Mouse (Mus musculus): ENCODE measurements around the gene Unk.

The Unk gene

DNA sequence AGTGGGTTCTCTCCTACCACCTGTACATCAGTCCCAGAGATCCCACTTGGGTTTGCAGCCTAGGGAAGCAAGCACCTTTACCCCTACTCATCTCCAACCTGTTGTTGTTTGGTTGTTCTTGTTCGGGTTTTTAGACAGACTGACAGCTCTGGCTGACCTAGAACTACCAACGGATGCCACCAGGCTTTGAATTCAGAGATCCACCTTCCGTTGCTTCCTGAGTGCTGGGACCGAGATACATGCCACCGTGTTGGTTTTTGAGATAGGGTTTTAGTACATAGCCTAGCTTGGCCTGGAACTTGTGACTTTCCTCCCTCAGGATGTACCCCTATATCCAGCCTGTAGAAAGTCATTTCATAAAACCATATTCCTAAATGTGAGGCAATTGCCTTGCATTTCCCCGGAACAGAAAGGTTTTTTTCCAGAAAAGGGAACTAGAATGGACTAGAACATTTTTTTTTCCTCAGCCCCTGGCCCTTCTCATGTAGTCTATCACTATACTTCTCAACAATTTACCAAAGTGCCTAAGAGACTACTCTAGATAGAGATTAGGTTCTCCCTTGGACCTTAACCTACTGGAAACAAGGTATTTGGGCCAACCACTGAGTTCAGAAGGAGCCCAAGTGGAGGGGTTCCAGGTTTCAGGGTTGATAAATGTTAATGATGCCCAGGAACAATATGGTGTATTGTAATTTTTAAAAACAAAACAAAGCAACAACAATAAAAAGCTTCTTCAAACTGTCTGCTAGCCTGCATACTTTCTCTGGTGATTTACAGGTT is 846 bp upstream of the Unk start:
- DNase-seq (ENCODE audit: low read depth, low spot score), result no peak

- no peak for DNase-seq (ENCODE audit: low read depth, low spot score)
These were observed 1.1 kb downstream of the Unk start for GRCm38 (mm10) chr11:116030898-116031845.

DNA sequence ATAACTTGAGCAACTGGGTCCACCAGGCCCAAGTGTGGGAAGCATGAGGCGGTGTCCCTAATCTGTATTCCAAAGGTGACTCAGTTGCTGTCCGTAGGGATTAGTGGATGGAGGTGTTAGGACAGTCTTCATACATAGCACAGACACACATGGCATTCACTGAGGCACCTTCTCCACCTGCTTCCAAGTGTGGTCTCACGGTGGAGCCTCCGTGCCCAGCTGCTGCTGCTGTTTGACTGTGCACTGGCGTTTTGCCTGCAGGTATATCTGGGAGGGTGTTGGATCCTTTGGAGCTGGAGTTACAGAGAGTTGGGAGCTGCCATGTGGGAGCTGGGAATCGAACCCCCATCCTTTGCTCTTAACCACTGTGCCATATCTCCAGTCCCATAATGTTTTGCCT is 4.5 kb downstream of the Unk start:
- no peak for DNase-seq (ENCODE audit: low read depth, low spot score)

- DNase-seq (ENCODE audit: low read depth, low spot score), result no peak
These were observed 6.5 kb downstream of the Unk start for GRCm38 (mm10) chr11:116036671-116037070.

GRCm38 (mm10) chr11:116037826-116038225 is 7.7 kb downstream of the Unk start:
- no peak for DNase-seq (ENCODE audit: low read depth, low spot score)

- no peak for DNase-seq (ENCODE audit: low read depth, low spot score)
These were observed 10.5 kb downstream of the Unk start for GRCm38 (mm10) chr11:116040593-116040992.

GRCm38 (mm10) chr11:116041833-116042232 is 11.7 kb downstream of the Unk start:
- no peak for DNase-seq (ENCODE audit: low read depth, low spot score)

- DNase-seq (ENCODE audit: low read depth, low spot score), result no peak
These were observed 12.4 kb downstream of the Unk start for GRCm38 (mm10) chr11:116042372-116043138.

- DNase-seq (ENCODE audit: low read depth, low spot score), result no peak
These were observed 13.2 kb downstream of the Unk start for GRCm38 (mm10) chr11:116043286-116043685.

DNA sequence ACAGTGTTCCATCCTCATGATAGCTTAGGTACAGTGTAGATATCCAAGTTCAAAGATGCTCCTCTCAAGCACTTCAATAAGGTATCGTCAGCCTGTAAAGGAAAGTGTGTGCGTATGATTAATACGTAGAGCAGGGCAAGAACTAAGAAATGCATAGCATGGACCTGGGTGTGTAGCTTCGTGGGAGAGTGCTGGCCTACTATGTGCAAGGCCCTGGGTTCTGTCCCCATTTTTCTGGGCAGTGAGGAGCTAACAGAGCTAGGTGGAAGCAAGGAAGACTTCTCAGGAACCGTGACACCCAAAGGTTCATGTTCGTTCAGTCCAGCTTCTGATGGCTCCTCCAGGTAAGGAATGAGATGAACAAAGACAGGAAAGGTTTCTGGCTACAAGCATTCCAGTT is 15.1 kb downstream of the Unk start:
- DNase-seq (ENCODE audit: low read depth, low spot score), result no peak

DNA sequence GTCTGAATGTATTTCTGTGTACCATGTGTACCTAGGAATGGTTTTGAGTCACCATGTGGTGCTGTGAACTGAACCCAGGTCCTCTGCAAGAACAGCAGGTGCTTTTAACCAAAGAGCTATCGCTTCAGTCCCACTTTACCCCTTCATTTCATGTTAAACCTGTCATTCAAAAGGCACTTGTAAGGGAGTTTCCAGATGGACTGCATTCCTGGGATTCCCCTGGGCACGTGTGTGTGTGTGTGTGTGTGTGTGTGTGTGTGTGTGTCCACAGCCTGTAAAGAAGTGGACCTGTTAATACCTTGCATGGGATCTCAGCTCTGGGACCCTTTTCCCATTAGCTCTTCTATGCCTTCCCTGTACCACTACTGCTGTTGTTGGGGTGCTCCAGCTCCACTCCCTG is 19.5 kb downstream of the Unk start:
- DNase-seq (ENCODE audit: low read depth, low spot score), result no peak

DNA sequence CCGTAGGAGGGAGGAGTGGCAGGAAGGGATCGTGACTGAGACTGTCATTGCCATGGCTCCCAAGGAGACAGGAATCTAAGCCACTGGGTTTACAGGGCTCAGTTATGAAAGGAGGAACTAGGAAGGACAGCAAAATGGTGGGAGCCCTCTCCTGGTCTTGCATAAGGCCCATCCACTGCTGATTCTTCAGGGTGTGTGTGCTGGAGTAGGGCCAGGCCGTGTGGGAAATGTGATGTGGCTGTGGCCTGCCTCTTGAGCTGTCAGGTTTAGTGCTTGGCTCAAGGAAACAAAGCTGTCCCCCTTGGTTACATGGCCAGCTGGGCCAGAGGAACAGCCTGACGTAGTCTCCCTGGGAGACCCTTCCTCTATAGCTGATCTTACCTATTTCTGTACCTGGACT is 20.1 kb downstream of the Unk start:
- DNase-seq (ENCODE audit: low read depth, low spot score), result no peak

GRCm38 (mm10) chr11:116053510-116054229 is 23.5 kb downstream of the Unk start:
- no peak for DNase-seq (ENCODE audit: low read depth, low spot score)

GRCm38 (mm10) chr11:116055873-116056272 is 25.8 kb downstream of the Unk start:
- no peak for DNase-seq (ENCODE audit: low read depth, low spot score)

DNA sequence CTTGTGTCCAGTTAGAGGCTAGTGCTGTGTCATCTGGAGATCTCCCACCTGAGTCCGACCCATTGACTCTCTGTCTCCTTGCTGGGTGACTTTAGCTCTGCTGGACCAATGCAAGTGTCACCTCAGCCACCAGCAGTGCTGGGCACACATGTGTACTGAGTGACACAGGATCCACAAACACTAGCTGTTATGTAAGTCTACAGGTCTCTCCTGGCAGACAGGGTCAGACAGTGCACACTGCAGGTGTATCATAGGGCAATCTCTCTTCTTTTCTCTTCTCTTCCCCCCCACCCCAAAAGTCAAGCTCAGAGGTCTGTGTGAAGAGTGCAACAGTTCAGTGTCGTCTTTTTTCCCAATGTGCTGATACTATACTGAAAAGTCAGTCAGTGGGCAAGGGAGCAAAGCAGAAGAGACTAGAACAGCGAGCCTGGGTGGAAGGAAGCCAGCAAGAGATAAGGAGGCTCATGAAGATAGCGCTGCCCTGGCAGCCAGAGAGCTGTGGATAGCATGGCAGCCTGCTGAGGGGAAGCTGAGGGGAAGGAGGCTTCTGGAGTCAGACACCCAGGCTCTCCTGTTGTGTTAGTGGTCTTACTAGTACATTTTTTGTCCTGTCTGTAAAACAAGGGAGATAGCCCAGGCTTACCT is 27.2 kb downstream of the Unk start:
- DNase-seq (ENCODE audit: low read depth, low spot score), result no peak

- no peak for DNase-seq (ENCODE audit: low read depth, low spot score)
These were observed 28.0 kb downstream of the Unk start for GRCm38 (mm10) chr11:116058022-116058614.

- DNase-seq (ENCODE audit: low read depth, low spot score), result no peak
These were observed 29.0 kb downstream of the Unk start for GRCm38 (mm10) chr11:116058868-116059690.

DNA sequence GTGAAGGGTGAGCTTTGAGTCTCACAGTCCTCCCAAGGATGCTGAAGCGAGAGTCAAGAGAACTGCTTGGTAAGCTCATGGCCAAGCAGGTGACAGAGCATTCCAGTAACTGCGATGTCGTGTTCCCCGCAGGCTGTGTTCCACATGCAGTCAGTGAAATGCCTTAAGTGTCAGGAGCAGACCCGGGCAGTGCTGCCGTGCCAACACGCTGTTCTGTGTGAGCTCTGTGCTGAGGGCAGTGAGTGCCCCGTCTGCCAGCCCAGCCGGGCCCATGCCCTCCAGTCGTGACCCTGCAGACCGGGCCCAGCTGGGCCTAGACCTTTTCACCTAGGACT is 29.5 kb downstream of the Unk start:
- no peak for DNase-seq (ENCODE audit: low read depth, low spot score)

GRCm38 (mm10) chr11:116060596-116060995 is 30.5 kb downstream of the Unk start:
- DNase-seq (ENCODE audit: low read depth, low spot score), result no peak

Data from retina, adult 2 months (tissue).